23 mouse cellular contexts compared by ENCODE assay signal in the genomic region with DNA sequence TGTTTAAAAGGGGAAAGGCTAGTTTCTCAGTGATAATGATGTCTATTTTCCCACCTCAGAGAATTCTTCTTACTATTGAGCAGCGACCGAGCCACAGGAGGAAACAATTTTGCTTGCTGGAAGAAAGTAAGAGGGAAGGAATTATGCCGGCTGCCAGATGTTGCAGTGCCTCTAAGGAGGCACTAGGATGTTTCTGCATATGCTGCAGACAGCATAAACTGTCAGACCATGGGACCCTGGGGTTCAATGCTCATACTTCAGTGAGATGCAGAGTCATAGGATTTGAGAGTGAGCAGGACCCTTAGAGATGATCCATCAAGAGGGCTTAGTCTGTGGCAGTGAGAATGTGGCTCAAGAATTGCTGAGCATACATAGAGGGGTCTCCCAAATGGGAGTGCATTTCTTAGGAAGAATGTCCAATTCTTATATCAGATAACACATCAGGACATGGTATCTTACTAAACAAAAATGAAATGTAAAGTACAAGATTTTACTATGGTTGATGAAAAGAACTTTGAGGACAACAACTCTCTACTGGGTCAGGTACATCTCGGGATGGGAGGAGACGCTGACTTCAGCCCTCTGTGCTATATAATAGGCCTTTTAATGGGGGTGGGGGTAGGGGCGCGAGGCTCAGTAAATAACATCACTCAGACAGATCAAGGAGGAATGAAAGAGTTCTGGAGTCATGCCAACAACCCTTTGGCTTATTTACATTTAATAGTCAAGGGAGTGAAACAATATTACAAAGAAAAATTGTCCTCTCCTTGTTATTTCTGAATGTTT.
DNase-seq lines count a peak whose midpoint lies in the region; ATAC-seq and TF ChIP-seq lines count a peak whose summit lies in the region.
"Had no signal": no experiment of that assay in that cellular context is flagged by ENCODE, and none has a peak within 500 bp of the region (broad histone marks: within the 10 kb centered on the region; RNA-seq: fewer than 3 reads in every experiment).

No protein-coding gene starts in this region.

- no peak for TF ChIP-seq CTCF in hindbrain, postnatal 0 days (IDR thresholded peaks at IDR 0.05; ENCODE audit: low read depth)
- no peak for TF ChIP-seq CTCF in liver, postnatal 0 days (IDR thresholded peaks at IDR 0.05; ENCODE audit: low read depth)

- H3K9ac ChIP-seq in hindbrain, embryonic 14.5 days: no peak overlapping the region
- no peak overlapping the region for H3K9ac ChIP-seq in hindbrain, postnatal 0 days (replicated peaks; ENCODE audit: low read length)
- no peak overlapping the region for H3K9ac ChIP-seq in midbrain, embryonic 12.5 days (replicated peaks)
- H3K9ac ChIP-seq in midbrain, embryonic 14.5 days (replicated peaks; ENCODE audit: low read length): no peak overlapping the region
- no peak overlapping the region for H3K9ac ChIP-seq in liver, postnatal 0 days (replicated peaks)
- H3K9ac ChIP-seq: forebrain, postnatal 0 days; lung, embryonic 15.5 days; neural tube, embryonic 12.5 days had no signal

- no peaks in the 10 kb centered on the region for H3K9me3 ChIP-seq in hindbrain, embryonic 14.5 days (ENCODE audit: control insufficient read depth, low read length)
- no peaks in the 10 kb centered on the region for H3K9me3 ChIP-seq in hindbrain, postnatal 0 days (ENCODE audit: low read length)
- no peaks in the 10 kb centered on the region for H3K9me3 ChIP-seq in midbrain, embryonic 12.5 days
- H3K9me3 ChIP-seq in midbrain, embryonic 14.5 days (ENCODE audit: control insufficient read depth, low read length): no peaks in the 10 kb centered on the region
- H3K9me3 ChIP-seq in embryonic facial prominence, embryonic 10.5 days: no peaks in the 10 kb centered on the region
- H3K9me3 ChIP-seq in liver, postnatal 0 days (ENCODE audit: low read length): no peaks in the 10 kb centered on the region
- H3K9me3 ChIP-seq: forebrain, embryonic 10.5 days; lung, embryonic 15.5 days; neural tube, embryonic 12.5 days had no signal

- no peaks in the 10 kb centered on the region for H3K4me1 ChIP-seq in hindbrain, embryonic 14.5 days (replicated peaks; ENCODE audit: control insufficient read depth, insufficient read depth, low read length)
- no peaks in the 10 kb centered on the region for H3K4me1 ChIP-seq in hindbrain, postnatal 0 days (ENCODE audit: insufficient read depth, low read length)
- no peaks in the 10 kb centered on the region; the same call in 1 of the 2 replicates for H3K4me1 ChIP-seq in midbrain, embryonic 12.5 days
- peaks cover 5% of the 10 kb centered on the region; the same call in 1 of the 2 replicates for H3K4me1 ChIP-seq in midbrain, embryonic 14.5 days (ENCODE audit: control insufficient read depth, insufficient read depth, low read length)
- peaks cover 17% of the 10 kb centered on the region for H3K4me1 ChIP-seq in embryonic facial prominence, embryonic 10.5 days
- no peaks in the 10 kb centered on the region for H3K4me1 ChIP-seq in liver, postnatal 0 days (ENCODE audit: insufficient read depth)
- H3K4me1 ChIP-seq: lung, embryonic 15.5 days; neural tube, embryonic 12.5 days had no signal

- 50% methylated on average over 7 of the region's 7 CpGs for WGBS in hindbrain, embryonic 14.5 days
- WGBS in hindbrain, postnatal 0 days: 54% methylated on average over 7 of the region's 7 CpGs
- 73% methylated on average over 7 of the region's 7 CpGs for WGBS in midbrain, embryonic 12.5 days
- 56% methylated on average over 7 of the region's 7 CpGs for WGBS in midbrain, embryonic 14.5 days
- 65% methylated on average over 7 of the region's 7 CpGs for WGBS in embryonic facial prominence, embryonic 10.5 days
- 64% methylated on average over 7 of the region's 7 CpGs for WGBS in liver, postnatal 0 days (ENCODE audit: insufficient replicate concordance)

- no peak for DNase-seq in hindbrain, embryonic 14.5 days (ENCODE audit: low spot score)
- DNase-seq in hindbrain, postnatal 0 days (ENCODE audit: low spot score): no peak
- no peak for DNase-seq in midbrain, embryonic 14.5 days
- peak; percentile 46 for DNase-seq in embryonic facial prominence, embryonic 10.5 days (ENCODE audit: low spot score)
- DNase-seq in mesoderm, embryonic 11.5 days (ENCODE audit: low read depth, low spot score): peak; percentile 17
- DNase-seq in liver, postnatal 0 days: no peak
- DNase-seq: adrenal gland, adult 2 months; cerebellum, adult 9-10 months; forebrain, postnatal 0 days; gastrocnemius, postnatal 36 days; kidney, adult 2 months; kidney, postnatal 10 days; left cerebral cortex, postnatal 4 days; lung, postnatal 4 days; right cerebral cortex, postnatal 14 days; spleen, adult 18-20 months; thymus, postnatal 36 days had no signal

- H3K4me2 ChIP-seq in hindbrain, embryonic 14.5 days (replicated peaks): no peak overlapping the region
- no peak overlapping the region for H3K4me2 ChIP-seq in hindbrain, postnatal 0 days (ENCODE audit: low read depth, low read length)
- no peak overlapping the region for H3K4me2 ChIP-seq in midbrain, embryonic 12.5 days (replicated peaks)
- H3K4me2 ChIP-seq in midbrain, embryonic 14.5 days (ENCODE audit: low read length): no peak overlapping the region
- no peak overlapping the region for H3K4me2 ChIP-seq in liver, postnatal 0 days (ENCODE audit: low read depth, low read length)
- H3K4me2 ChIP-seq: liver, embryonic 11.5 days; lung, embryonic 15.5 days; neural tube, embryonic 12.5 days had no signal

- no peaks in the 10 kb centered on the region for H3K36me3 ChIP-seq in hindbrain, embryonic 14.5 days (replicated peaks; ENCODE audit: control insufficient read depth, insufficient read depth)
- no peaks in the 10 kb centered on the region for H3K36me3 ChIP-seq in hindbrain, postnatal 0 days (ENCODE audit: insufficient read depth, low read length)
- 0 out of 2 replicates have a peak, but pooled peaks cover 4% of the 10 kb centered on the region for H3K36me3 ChIP-seq in midbrain, embryonic 12.5 days
- H3K36me3 ChIP-seq in midbrain, embryonic 14.5 days (ENCODE audit: control insufficient read depth, insufficient read depth, low read length): no peaks in the 10 kb centered on the region
- no peaks in the 10 kb centered on the region for H3K36me3 ChIP-seq in embryonic facial prominence, embryonic 10.5 days (replicated peaks)
- H3K36me3 ChIP-seq in liver, postnatal 0 days (replicated peaks; ENCODE audit: insufficient read depth, low read length): no peaks in the 10 kb centered on the region
- H3K36me3 ChIP-seq: forebrain, embryonic 10.5 days; lung, embryonic 15.5 days; neural tube, embryonic 12.5 days had no signal

- H3K27me3 ChIP-seq in hindbrain, embryonic 14.5 days (ENCODE audit: control insufficient read depth, insufficient read depth, low read length): no peaks in the 10 kb centered on the region
- H3K27me3 ChIP-seq in hindbrain, postnatal 0 days (ENCODE audit: insufficient read depth, low read length): no peaks in the 10 kb centered on the region
- no peaks in the 10 kb centered on the region for H3K27me3 ChIP-seq in midbrain, embryonic 12.5 days
- no peaks in the 10 kb centered on the region for H3K27me3 ChIP-seq in midbrain, embryonic 14.5 days (ENCODE audit: control insufficient read depth, insufficient read depth, low read length)
- no peaks in the 10 kb centered on the region for H3K27me3 ChIP-seq in embryonic facial prominence, embryonic 10.5 days (replicated peaks; ENCODE audit: low read depth, poor library complexity, severe bottlenecking)
- no peaks in the 10 kb centered on the region for H3K27me3 ChIP-seq in liver, postnatal 0 days (ENCODE audit: insufficient read depth, low read length)
- H3K27me3 ChIP-seq: lung, embryonic 15.5 days; neural tube, embryonic 12.5 days had no signal

- H3K27ac ChIP-seq in hindbrain, embryonic 14.5 days: no peak overlapping the region; the same call in 1 of the 2 replicates
- no peak overlapping the region for H3K27ac ChIP-seq in hindbrain, postnatal 0 days
- 0 out of 2 replicates have a peak overlapping the region, but pooled peaks have one; percentile 15 for H3K27ac ChIP-seq in midbrain, embryonic 12.5 days (replicated peaks)
- H3K27ac ChIP-seq in midbrain, embryonic 14.5 days (replicated peaks; ENCODE audit: low read depth, low read length): no peak overlapping the region
- H3K27ac ChIP-seq in embryonic facial prominence, embryonic 10.5 days (replicated peaks): no peak overlapping the region
- H3K27ac ChIP-seq in liver, postnatal 0 days (ENCODE audit: low read depth): no peak overlapping the region
- H3K27ac ChIP-seq: forebrain, embryonic 10.5 days; lung, embryonic 15.5 days; neural tube, embryonic 12.5 days had no signal

- no peak for TF ChIP-seq EP300 in liver, postnatal 0 days (IDR thresholded peaks at IDR 0.05; ENCODE audit: low read depth)

- peak; percentile 43; the same call in 1 of the 2 replicates for ATAC-seq in hindbrain, embryonic 14.5 days (ENCODE audit: low FRiP score)
- ATAC-seq in hindbrain, postnatal 0 days: no peak
- ATAC-seq in midbrain, embryonic 12.5 days (ENCODE audit: low FRiP score, low read depth): peak; percentile 51; the same call in 1 of the 2 replicates
- ATAC-seq in midbrain, embryonic 14.5 days (ENCODE audit: low FRiP score, low TSS enrichment): no peak
- ATAC-seq in liver, postnatal 0 days: no peak
- ATAC-seq: forebrain, postnatal 0 days; inflammation-experienced regulatory T-cells, adult 6 months had no signal

- no peak overlapping the region for H3K4me3 ChIP-seq in hindbrain, embryonic 14.5 days (replicated peaks; ENCODE audit: low read length)
- H3K4me3 ChIP-seq in hindbrain, postnatal 0 days (ENCODE audit: low read length): no peak overlapping the region
- no peak overlapping the region for H3K4me3 ChIP-seq in midbrain, embryonic 12.5 days
- no peak overlapping the region for H3K4me3 ChIP-seq in midbrain, embryonic 14.5 days (replicated peaks; ENCODE audit: low read depth, low read length)
- no peak overlapping the region for H3K4me3 ChIP-seq in embryonic facial prominence, embryonic 10.5 days
- H3K4me3 ChIP-seq in liver, postnatal 0 days (ENCODE audit: low read depth, low read length): no peak overlapping the region
- H3K4me3 ChIP-seq: forebrain, embryonic 10.5 days; lung, embryonic 15.5 days; neural tube, embryonic 12.5 days had no signal

Comparison
In these comparisons a context has a peak if more than half of its experiments do, and no peak if none do; other contexts are left out.
1. ATAC-seq: peak in hindbrain, embryonic 14.5 days (single experiment) and midbrain, embryonic 12.5 days (single experiment); none in hindbrain, postnatal 0 days (single experiment), midbrain, embryonic 14.5 days (single experiment) and liver, postnatal 0 days (single experiment).
2. DNase-seq: peak in embryonic facial prominence, embryonic 10.5 days (single experiment) and mesoderm, embryonic 11.5 days (single experiment); none in hindbrain, embryonic 14.5 days (single experiment), hindbrain, postnatal 0 days (single experiment), midbrain, embryonic 14.5 days (single experiment) and liver, postnatal 0 days (single experiment).